Mouse (Mus musculus) bone marrow macrophage, adult 2 months (primary cell): ENCODE data around the gene Tmf1.

Experiments used
- CTCF ChIP-seq: IDR thresholded peaks from 2 replicates; pipeline ENCODE4 v1.5.1; 2012; ENCODE audit warnings: low read depth, mild to moderate bottlenecking, low read length, moderate library complexity
- POLR2A ChIP-seq: IDR thresholded peaks from 2 replicates; pipeline ENCODE4 v1.6.1; 2012; ENCODE audit warnings: mild to moderate bottlenecking, low read depth, low read length, borderline replicate concordance

GRCm38 (mm10) chr6:97142611-97143010, 36.3 kb downstream of the Tmf1 start:
- no peak for TF ChIP-seq CTCF
- no peak for TF ChIP-seq POLR2A
